Mouse (Mus musculus): ENCODE results near the gene 1700067P10Rik. TPM values are rescaled to one million over a fixed set of nuclear protein-coding genes. Genes with fewer than 3 reads are reported as not detected.

The 1700067P10Rik gene
- polyA plus RNA-seq, 1 experiment: not detected

DNA sequence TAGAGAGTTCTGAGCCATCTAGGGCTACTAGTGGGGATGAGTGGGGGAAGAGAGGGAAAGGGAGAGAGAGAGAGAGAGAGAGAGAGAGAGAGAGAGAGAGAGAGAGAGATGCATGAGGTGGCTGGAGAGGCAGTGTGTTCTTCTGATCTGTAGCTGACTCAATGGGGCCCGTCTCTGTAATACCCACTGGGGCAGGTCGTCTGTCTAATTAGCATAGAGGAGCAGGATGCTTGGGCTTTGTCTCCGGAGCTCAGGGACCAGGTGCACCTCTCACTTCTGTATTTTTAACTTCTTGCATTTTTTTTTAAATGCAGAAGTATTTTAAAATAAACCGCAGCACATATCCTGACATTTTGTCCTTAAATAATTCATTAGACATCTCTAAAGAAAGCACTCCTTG, 18.2 kb downstream of the 1700067P10Rik start:
- H3K36me3 ChIP-seq (ENCODE audit: control insufficient read depth, insufficient read depth, low read length): no peaks in the 10 kb centered on the region
- no peak for TF ChIP-seq POLR2A (IDR thresholded peaks at IDR 0.05; ENCODE audit: low read depth, low read length)
- no peak for TF ChIP-seq CTCF (IDR thresholded peaks at IDR 0.05; ENCODE audit: extremely low read depth, insufficient read depth, insufficient read length, insufficient replicate concordance)
- peak overlapping the region; percentile 91 for H3K27ac ChIP-seq (ENCODE audit: insufficient read depth, low read length)
- peaks cover 23% of the 10 kb centered on the region; the same call in 1 of the 2 replicates for H3K4me1 ChIP-seq (ENCODE audit: control insufficient read depth, insufficient read depth, insufficient read length)
- no peak overlapping the region for H3K4me3 ChIP-seq (ENCODE audit: extremely low read depth, insufficient read depth, insufficient read length)
- H3K27me3 ChIP-seq (ENCODE audit: control insufficient read depth, insufficient read depth, low read length): no peaks in the 10 kb centered on the region
- 9% methylated on average over 4 of the region's 4 CpGs for WGBS
- peak; percentile 41 to 64 for DNase-seq (ENCODE audit: low read depth in 1 of 2, low spot score in 2 of 2)

- Histone ChIP-seq H3K4me3 (ENCODE audit: extremely low read depth, insufficient read depth, insufficient read length) (no peak overlapping the region), H3K36me3 (ENCODE audit: control insufficient read depth, insufficient read depth, low read length) (no peaks in the 10 kb centered on the region), H3K4me1 (ENCODE audit: control insufficient read depth, insufficient read depth, insufficient read length) (peaks cover 23% of the 10 kb centered on the region; the same call in 1 of the 2 replicates), H3K27me3 (ENCODE audit: control insufficient read depth, insufficient read depth, low read length) (no peaks in the 10 kb centered on the region), H3K27ac (ENCODE audit: insufficient read depth, low read length) (peak overlapping the region; percentile 91)
- TF ChIP-seq POLR2A (IDR thresholded peaks at IDR 0.05; ENCODE audit: low read depth, low read length): no peak
- no peak for TF ChIP-seq CTCF (IDR thresholded peaks at IDR 0.05; ENCODE audit: extremely low read depth, insufficient read depth, insufficient read length, insufficient replicate concordance)
- DNase-seq (ENCODE audit: low read depth in 1 of 2, low spot score in 2 of 2): peak; percentile 32 to 53
- WGBS: 23% methylated on average over 6 of the region's 6 CpGs
Measured at GRCm38 (mm10) chr17:48107862-48108261, 18.7 kb downstream of the 1700067P10Rik start.

GRCm38 (mm10) chr17:48108520-48108919, 19.4 kb downstream of the 1700067P10Rik start:
- no peak for DNase-seq (ENCODE audit: low read depth in 1 of 2, low spot score in 2 of 2)
- peak overlapping the region; percentile 91; the same call in 1 of the 2 replicates for H3K27ac ChIP-seq (ENCODE audit: insufficient read depth, low read length)
- H3K4me3 ChIP-seq (ENCODE audit: extremely low read depth, insufficient read depth, insufficient read length): no peak overlapping the region
- no peaks in the 10 kb centered on the region for H3K27me3 ChIP-seq (ENCODE audit: control insufficient read depth, insufficient read depth, low read length)
- H3K4me1 ChIP-seq (ENCODE audit: control insufficient read depth, insufficient read depth, insufficient read length): peaks cover 23% of the 10 kb centered on the region; the same call in 1 of the 2 replicates
- H3K36me3 ChIP-seq (ENCODE audit: control insufficient read depth, insufficient read depth, low read length): no peaks in the 10 kb centered on the region
- no peak for TF ChIP-seq POLR2A (IDR thresholded peaks at IDR 0.05; ENCODE audit: low read depth, low read length)
- WGBS: 90% methylated on average over 3 of the region's 3 CpGs

DNA sequence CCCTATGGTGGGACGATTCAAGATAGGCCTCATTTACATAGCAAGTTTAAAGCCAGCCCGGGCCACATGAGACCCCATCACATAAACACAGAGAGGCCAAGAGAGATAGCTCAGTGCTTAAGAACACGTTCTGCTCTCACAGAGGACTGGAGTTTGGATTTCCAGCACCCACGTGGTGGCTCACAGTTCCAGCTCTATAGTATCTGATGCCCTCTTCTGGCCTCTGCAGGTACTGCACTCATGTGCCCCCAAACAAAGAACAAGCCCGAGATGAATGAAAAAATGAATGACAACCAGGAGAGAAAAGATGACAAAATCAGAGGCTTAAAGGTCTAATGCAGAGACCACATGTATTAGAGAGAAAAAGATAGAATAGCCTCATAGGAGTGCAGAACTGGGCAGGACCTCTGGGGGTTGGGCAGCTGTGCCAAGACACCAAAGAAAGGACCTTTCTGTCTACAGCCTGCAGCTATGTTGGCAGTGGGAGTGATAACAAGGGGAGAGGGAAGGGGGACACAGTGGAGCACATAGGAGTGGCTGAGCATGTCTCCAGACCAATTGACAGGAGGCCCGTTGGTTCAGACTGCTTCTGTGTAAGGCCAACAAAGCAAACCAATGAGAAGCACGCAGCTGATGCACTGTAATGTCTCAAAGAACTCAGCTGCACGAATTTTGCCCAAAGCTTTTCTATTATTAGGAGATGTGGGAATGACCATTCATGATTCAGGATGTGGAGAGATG, 21.6 kb downstream of the 1700067P10Rik start:
- Histone ChIP-seq H3K36me3 (ENCODE audit: control insufficient read depth, insufficient read depth, low read length) (no peaks in the 10 kb centered on the region), H3K27me3 (ENCODE audit: control insufficient read depth, insufficient read depth, low read length) (no peaks in the 10 kb centered on the region), H3K4me1 (ENCODE audit: control insufficient read depth, insufficient read depth, insufficient read length) (peaks cover 23% of the 10 kb centered on the region; the same call in 1 of the 2 replicates), H3K27ac (ENCODE audit: insufficient read depth, low read length) (no peak overlapping the region), H3K4me3 (ENCODE audit: extremely low read depth, insufficient read depth, insufficient read length) (no peak overlapping the region)
- no peak for TF ChIP-seq POLR2A (IDR thresholded peaks at IDR 0.05; ENCODE audit: low read depth, low read length)
- TF ChIP-seq CTCF (IDR thresholded peaks at IDR 0.05; ENCODE audit: extremely low read depth, insufficient read depth, insufficient read length, insufficient replicate concordance): peak; percentile 47; the same call in 1 of the 2 replicates
- WGBS: 57% methylated on average over 8 of the region's 8 CpGs
- peak in 1 of 2 experiments; percentile 36 for DNase-seq (ENCODE audit: low read depth in 1 of 2, low spot score in 2 of 2)

DNA sequence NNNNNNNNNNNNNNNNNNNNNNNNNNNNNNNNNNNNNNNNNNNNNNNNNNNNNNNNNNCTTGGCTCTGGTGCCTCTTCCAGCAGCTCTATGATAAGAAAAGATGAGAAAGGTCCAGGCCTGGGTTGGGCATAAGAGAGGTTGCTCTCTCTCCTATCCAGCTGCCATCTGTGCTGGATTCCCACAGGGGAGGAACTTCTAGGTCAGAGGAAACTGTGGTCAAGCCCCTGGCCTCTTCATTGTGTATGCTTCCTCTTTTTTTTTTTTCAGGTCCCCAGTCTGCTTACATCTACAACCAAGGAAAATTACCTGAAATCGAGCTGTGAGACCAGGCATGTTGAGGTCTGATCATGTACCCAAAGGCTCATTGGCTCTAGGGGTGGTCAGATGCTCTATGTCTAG, 29.5 kb downstream of the 1700067P10Rik start:
- H3K27ac ChIP-seq (ENCODE audit: insufficient read depth, low read length): no peak overlapping the region
- peak; percentile 34 to 45 for DNase-seq (ENCODE audit: low read depth in 1 of 2, low spot score in 2 of 2)
- H3K27me3 ChIP-seq (ENCODE audit: control insufficient read depth, insufficient read depth, low read length): no peaks in the 10 kb centered on the region
- H3K4me3 ChIP-seq (ENCODE audit: extremely low read depth, insufficient read depth, insufficient read length): no peak overlapping the region
- no peaks in the 10 kb centered on the region for H3K36me3 ChIP-seq (ENCODE audit: control insufficient read depth, insufficient read depth, low read length)
- TF ChIP-seq POLR2A (IDR thresholded peaks at IDR 0.05; ENCODE audit: low read depth, low read length): no peak
- 0% methylated on average over 1 of the region's 1 CpGs for WGBS
- H3K4me1 ChIP-seq (ENCODE audit: control insufficient read depth, insufficient read depth, insufficient read length): peaks cover 18% of the 10 kb centered on the region; the same call in 1 of the 2 replicates

DNA sequence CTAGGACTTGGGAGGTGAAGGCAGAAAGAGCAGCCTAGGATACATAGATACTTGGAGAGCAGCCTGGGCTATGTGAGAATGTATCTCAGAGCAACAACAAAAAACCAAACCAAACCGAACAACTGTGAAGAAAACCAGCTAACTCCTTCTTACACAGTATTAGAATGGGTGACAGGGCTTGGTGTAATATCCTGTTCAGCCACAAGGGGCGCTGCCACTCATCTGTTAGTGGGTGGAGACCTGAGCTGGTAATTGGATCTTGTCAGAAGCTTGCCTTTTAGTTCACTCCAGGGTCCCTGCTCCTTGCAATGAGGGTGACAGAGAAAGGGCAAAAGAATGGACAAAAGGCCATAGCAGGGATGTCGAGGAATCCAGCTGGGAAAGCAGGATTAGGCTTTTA, 30.5 kb downstream of the 1700067P10Rik start:
- TF ChIP-seq CTCF (IDR thresholded peaks at IDR 0.05; ENCODE audit: extremely low read depth, insufficient read depth, insufficient read length, insufficient replicate concordance): peak; percentile 82; the same call in 1 of the 2 replicates
- no peak for TF ChIP-seq POLR2A (IDR thresholded peaks at IDR 0.05; ENCODE audit: low read depth, low read length)
- Histone ChIP-seq H3K4me1 (ENCODE audit: control insufficient read depth, insufficient read depth, insufficient read length) (peaks cover 18% of the 10 kb centered on the region; the same call in 1 of the 2 replicates), H3K36me3 (ENCODE audit: control insufficient read depth, insufficient read depth, low read length) (no peaks in the 10 kb centered on the region), H3K27ac (ENCODE audit: insufficient read depth, low read length) (no peak overlapping the region), H3K4me3 (ENCODE audit: extremely low read depth, insufficient read depth, insufficient read length) (no peak overlapping the region), H3K27me3 (ENCODE audit: control insufficient read depth, insufficient read depth, low read length) (no peaks in the 10 kb centered on the region)
- WGBS: 11% methylated on average over 3 of the region's 3 CpGs
- peak; percentile 44 to 80 for DNase-seq (ENCODE audit: low read depth in 1 of 2, low spot score in 2 of 2)

GRCm38 (mm10) chr17:48120456-48120855, 31.3 kb downstream of the 1700067P10Rik start:
- TF ChIP-seq POLR2A (IDR thresholded peaks at IDR 0.05; ENCODE audit: low read depth, low read length): no peak
- no peak for TF ChIP-seq CTCF (IDR thresholded peaks at IDR 0.05; ENCODE audit: extremely low read depth, insufficient read depth, insufficient read length, insufficient replicate concordance)
- 93% methylated on average over 20 of the region's 20 CpGs for WGBS
- Histone ChIP-seq H3K36me3 (ENCODE audit: control insufficient read depth, insufficient read depth, low read length) (no peaks in the 10 kb centered on the region), H3K4me3 (ENCODE audit: extremely low read depth, insufficient read depth, insufficient read length) (no peak overlapping the region), H3K4me1 (ENCODE audit: control insufficient read depth, insufficient read depth, insufficient read length) (peaks cover 18% of the 10 kb centered on the region; the same call in 1 of the 2 replicates), H3K27ac (ENCODE audit: insufficient read depth, low read length) (no peak overlapping the region), H3K27me3 (ENCODE audit: control insufficient read depth, insufficient read depth, low read length) (no peaks in the 10 kb centered on the region)
- DNase-seq (ENCODE audit: low read depth in 1 of 2, low spot score in 2 of 2): no peak

Measured in spleen, adult 2 months (tissue).